In genomic region chr1:185352151-185352550, GRCm38 (mm10) we compare ENCODE assay signal across 22 mouse cellular contexts. TPM values are rescaled to one million over a fixed set of nuclear protein-coding genes. Genes with fewer than 3 reads are reported as not detected.
DNase-seq lines count a peak whose midpoint lies in the region; ATAC-seq and TF ChIP-seq lines count a peak whose summit lies in the region.
"Had no signal": no experiment of that assay in that cellular context is flagged by ENCODE, and none has a peak within 500 bp of the region (broad histone marks: within the 10 kb centered on the region; RNA-seq: fewer than 3 reads in every experiment).

No protein-coding gene starts in this region.

- H3K4me1 ChIP-seq in liver, embryonic 16.5 days (ENCODE audit: control insufficient read depth, low read depth, low read length), result no peaks in the 10 kb centered on the region
- no peaks in the 10 kb centered on the region for H3K4me1 ChIP-seq in lung, adult 2 months (ENCODE audit: control insufficient read depth, insufficient read depth, low read length)
- H3K4me1 ChIP-seq: embryonic facial prominence, embryonic 13.5 days; hindbrain, embryonic 13.5 days; limb, embryonic 13.5 days; lung, embryonic 15.5 days; neural tube, embryonic 12.5 days had no signal

- ATAC-seq in liver, embryonic 16.5 days (ENCODE audit: low read depth), result 0 out of 2 replicates have a peak, but pooled peaks have one; percentile 16
- ATAC-seq: forebrain, postnatal 0 days had no signal

- TF ChIP-seq CTCF in lung, adult 2 months (IDR thresholded peaks at IDR 0.05; ENCODE audit: insufficient read depth, low read length), result no peak

- H3K27ac ChIP-seq in liver, embryonic 16.5 days (ENCODE audit: low read length), result no peak overlapping the region
- H3K27ac ChIP-seq: embryonic facial prominence, embryonic 13.5 days; gastrocnemius, adult 2 months; hindbrain, embryonic 13.5 days; limb, embryonic 13.5 days; lung, embryonic 15.5 days; neural tube, embryonic 12.5 days had no signal

- 71% methylated on average over 12 of the region's 12 CpGs for WGBS in liver, embryonic 16.5 days (ENCODE audit: insufficient replicate concordance)
- WGBS in lung, adult 2 months, result 88% methylated on average over 12 of the region's 12 CpGs

- no peak overlapping the region for H3K9ac ChIP-seq in liver, embryonic 16.5 days (ENCODE audit: low read depth, low read length)
- H3K9ac ChIP-seq: embryonic facial prominence, embryonic 13.5 days; forebrain, postnatal 0 days; hindbrain, embryonic 13.5 days; limb, embryonic 13.5 days; lung, embryonic 15.5 days; neural tube, embryonic 12.5 days had no signal

- H3K9me3 ChIP-seq in liver, embryonic 16.5 days (replicated peaks; ENCODE audit: control insufficient read depth, low read length), result no peaks in the 10 kb centered on the region
- H3K9me3 ChIP-seq: embryonic facial prominence, embryonic 13.5 days; hindbrain, embryonic 13.5 days; limb, embryonic 13.5 days; lung, embryonic 15.5 days; neural tube, embryonic 12.5 days had no signal

- no peak overlapping the region for H3K4me3 ChIP-seq in liver, embryonic 16.5 days (ENCODE audit: low read depth, low read length)
- no peak overlapping the region for H3K4me3 ChIP-seq in lung, adult 2 months (replicated peaks; ENCODE audit: extremely low read depth, low read depth, low read length)
- H3K4me3 ChIP-seq: embryonic facial prominence, embryonic 13.5 days; gastrocnemius, adult 2 months; hindbrain, embryonic 13.5 days; limb, embryonic 13.5 days; lung, embryonic 15.5 days; neural tube, embryonic 12.5 days had no signal

- no peak overlapping the region for H3K4me2 ChIP-seq in liver, embryonic 16.5 days (ENCODE audit: low read depth, low read length)
- H3K4me2 ChIP-seq: embryonic facial prominence, embryonic 13.5 days; hindbrain, embryonic 13.5 days; limb, embryonic 13.5 days; lung, embryonic 15.5 days; neural tube, embryonic 12.5 days had no signal

- no peaks in the 10 kb centered on the region for H3K36me3 ChIP-seq in liver, embryonic 16.5 days (ENCODE audit: control insufficient read depth, insufficient read depth)

- peak; percentile 19 for DNase-seq in thymus, postnatal 0 days (ENCODE audit: low spot score)
- DNase-seq in thymus, postnatal 25 days, result no peak
- peak; percentile 44 for DNase-seq in ZHBTc4 (ENCODE audit: low read depth, low spot score)
- no peak for DNase-seq in cerebellum, adult 8-10 months
- no peak for DNase-seq in lung, adult 2 months
- DNase-seq in spleen, adult 18-20 months, result no peak
- DNase-seq: adrenal gland, postnatal 14 days; cerebellum, adult 18-20 months; forebrain, postnatal 0 days; gastrocnemius, adult 2 months; heart, postnatal 10 days; kidney, adult 18-20 months; kidney, postnatal 10 days; layer of hippocampus, adult 9-11 months; right cerebral cortex, postnatal 4 days had no signal

- TF ChIP-seq POLR2A in lung, adult 2 months (IDR thresholded peaks at IDR 0.05; ENCODE audit: borderline replicate concordance, extremely low read depth, low read depth, low read length), result no peak

- no peaks in the 10 kb centered on the region for H3K27me3 ChIP-seq in liver, embryonic 16.5 days (ENCODE audit: control insufficient read depth, insufficient read depth, low read depth, low read length)
- H3K27me3 ChIP-seq: CH12.LX; embryonic facial prominence, embryonic 13.5 days; hindbrain, embryonic 13.5 days; limb, embryonic 13.5 days; lung, embryonic 15.5 days; neural tube, embryonic 12.5 days had no signal

RNA-seq across cellular contexts. Expression of gene Eprs, which starts 10.7 kb away (rescaled TPM):
- 89.9 and 99.2 TPM in 2 replicates for polyA plus RNA-seq in thymus, postnatal 0 days (2015; fragmentation: Nextera tagmentation; extraction: Ambion mirVana)
- 67.2 and 79.3 TPM in 2 replicates for polyA plus RNA-seq in liver, embryonic 16.5 days (2015; fragmentation: Nextera tagmentation; extraction: Ambion mirVana)
- 6.1 and 10.7 TPM in 2 replicates for polyA plus RNA-seq in lung, adult 2 months (2012; rRNA removed)

RNA-seq across cellular contexts. Expression of gene Bpnt1, which starts 20.2 kb away (rescaled TPM):
- polyA plus RNA-seq in thymus, postnatal 0 days (2015; fragmentation: Nextera tagmentation; extraction: Ambion mirVana), result 23.9 and 25.4 TPM in 2 replicates
- 10.2 and 12.6 TPM in 2 replicates for polyA plus RNA-seq in liver, embryonic 16.5 days (2015; fragmentation: Nextera tagmentation; extraction: Ambion mirVana)
- polyA plus RNA-seq in lung, adult 2 months (2012; rRNA removed), result 40.4 and 45.1 TPM in 2 replicates

RNA-seq across cellular contexts. Expression of gene Iars2, which starts 23.0 kb away (rescaled TPM):
- 28.7 and 31.3 TPM in 2 replicates for polyA plus RNA-seq in thymus, postnatal 0 days (2015; fragmentation: Nextera tagmentation; extraction: Ambion mirVana)
- 17.5 and 17.7 TPM in 2 replicates for polyA plus RNA-seq in liver, embryonic 16.5 days (2015; fragmentation: Nextera tagmentation; extraction: Ambion mirVana)
- 21.6 and 24.0 TPM in 2 replicates for polyA plus RNA-seq in lung, adult 2 months (2012; rRNA removed)

Comparison
In these comparisons a context has a peak if more than half of its experiments do, and no peak if none do; other contexts are left out.
1. DNase-seq: peak in thymus, postnatal 0 days (single experiment) and ZHBTc4 (single experiment); none in thymus, postnatal 25 days (single experiment), cerebellum, adult 8-10 months (single experiment), lung, adult 2 months (single experiment) and spleen, adult 18-20 months (0 of 2).